Mouse (Mus musculus) kidney, adult 9 months (tissue): ENCODE results near the gene Sctr.

Experiments
- DNase-seq: peaks from one replicate; pipeline ENCODE4 v3.0.0; 2022

The Sctr gene

DNA sequence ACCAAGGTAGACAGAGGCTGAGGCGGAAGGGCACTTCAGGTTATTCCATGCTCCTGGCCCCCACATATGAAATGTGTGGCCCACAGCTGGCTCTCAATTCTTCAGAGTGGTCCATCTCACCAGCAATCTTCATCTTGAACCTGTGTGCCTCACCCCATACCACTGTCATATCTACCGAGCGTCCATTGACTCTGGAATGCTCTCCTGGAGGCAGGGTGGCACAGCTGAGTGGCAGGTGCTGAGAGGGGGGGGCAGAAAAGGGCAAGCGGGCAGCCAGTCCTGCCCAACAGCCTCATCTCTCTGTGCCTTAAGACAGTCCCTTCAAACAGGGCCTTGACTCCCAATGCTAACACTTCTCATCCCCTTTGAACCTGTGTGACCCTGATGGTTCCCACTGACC is 64.4 kb downstream of the Sctr start:
- no peak for DNase-seq

DNA sequence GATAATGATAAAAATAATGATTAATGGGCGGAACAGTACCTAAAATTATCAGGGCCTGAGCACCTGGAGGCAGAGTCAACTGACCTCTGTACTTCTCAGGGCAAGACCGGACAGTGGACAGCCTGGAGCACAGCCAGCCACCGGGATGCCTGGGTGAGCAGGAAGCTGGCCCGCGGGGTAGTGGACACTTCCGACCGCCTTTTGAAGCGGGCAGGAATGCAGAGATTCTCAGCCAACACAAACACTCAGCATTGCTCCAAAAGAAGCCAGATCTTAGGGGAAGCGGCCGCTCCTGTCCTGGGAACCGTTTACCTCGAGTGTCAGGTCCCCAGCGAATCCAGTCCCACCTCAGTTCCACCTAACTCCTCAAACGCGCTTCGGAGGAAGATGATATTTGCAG is 66.2 kb downstream of the Sctr start:
- DNase-seq: peak; percentile 97

DNA sequence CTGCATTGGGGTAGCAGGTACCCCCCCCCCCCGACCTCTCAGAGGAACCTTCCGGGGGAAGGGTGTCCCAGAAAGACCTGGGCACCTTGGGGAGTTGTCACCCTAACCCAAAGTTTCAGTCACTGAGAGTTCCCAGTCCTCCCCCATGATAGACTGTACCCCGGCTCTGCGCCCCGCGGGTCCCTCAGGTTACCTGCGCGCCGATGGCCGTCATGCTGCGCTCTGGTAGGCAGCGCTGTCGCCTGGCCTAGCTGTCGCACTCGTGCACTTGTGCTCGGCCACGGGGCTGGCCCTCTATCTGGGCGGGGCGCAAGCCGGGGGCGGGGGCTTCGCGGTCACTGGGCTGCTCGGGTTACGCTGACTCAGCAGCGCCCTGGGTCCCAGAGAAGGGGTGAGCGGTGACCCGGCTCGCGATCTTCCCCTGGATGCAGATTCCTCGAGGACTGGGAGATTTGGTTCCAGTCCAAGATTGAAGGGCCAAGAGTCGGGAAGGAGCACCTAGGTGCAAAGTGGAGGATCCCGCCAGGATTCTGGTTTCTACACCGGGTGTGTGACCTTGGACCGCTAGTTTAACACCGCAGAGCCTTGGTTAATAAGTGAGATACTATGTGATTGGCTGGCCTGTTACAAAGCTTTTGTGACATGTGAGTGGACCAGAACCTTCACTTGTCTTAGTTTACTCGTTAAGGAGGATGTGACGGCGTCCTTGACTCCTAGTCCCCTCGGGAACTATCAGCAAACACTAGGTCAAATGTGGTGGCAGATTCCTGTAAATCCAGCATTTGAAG is 67.0 kb downstream of the Sctr start, which contains the start of gene Tmem37:
TSS of gene Tmem37 (minus strand) at position 556 of the 788 bp plus-strand sequence.
- DNase-seq: peak; percentile 96

- DNase-seq: no peak
Observed at GRCm38 (mm10) chr1:120074307-120074702, 67.6 kb downstream of the Sctr start.

DNA sequence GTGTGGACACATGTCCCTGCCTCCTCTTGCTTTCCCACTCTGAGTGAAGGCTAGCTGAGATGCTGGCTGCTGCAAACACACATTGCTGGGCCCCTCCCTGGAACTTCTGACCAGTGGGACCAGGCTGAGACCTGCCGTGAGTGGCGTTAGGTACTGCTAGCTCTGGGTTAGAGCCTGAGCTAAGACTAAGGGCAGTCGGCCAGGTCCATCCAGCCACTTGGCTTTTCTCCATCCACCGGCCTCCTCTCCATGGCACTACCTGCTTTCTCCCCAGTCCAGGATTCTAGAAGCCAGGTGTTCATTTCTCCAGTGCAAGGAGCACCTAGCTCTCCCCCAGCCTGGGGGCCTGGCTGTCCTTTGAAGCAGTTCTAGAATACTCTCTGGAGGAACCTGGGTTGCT is 68.2 kb downstream of the Sctr start:
- DNase-seq: peak; percentile 71

- DNase-seq: no peak
Observed at GRCm38 (mm10) chr1:120075507-120075906, 68.8 kb downstream of the Sctr start.

GRCm38 (mm10) chr1:120077746-120078410 is 71.2 kb downstream of the Sctr start:
- DNase-seq: no peak

- no peak for DNase-seq
Observed at GRCm38 (mm10) chr1:120080632-120081031, 73.9 kb downstream of the Sctr start.

DNA sequence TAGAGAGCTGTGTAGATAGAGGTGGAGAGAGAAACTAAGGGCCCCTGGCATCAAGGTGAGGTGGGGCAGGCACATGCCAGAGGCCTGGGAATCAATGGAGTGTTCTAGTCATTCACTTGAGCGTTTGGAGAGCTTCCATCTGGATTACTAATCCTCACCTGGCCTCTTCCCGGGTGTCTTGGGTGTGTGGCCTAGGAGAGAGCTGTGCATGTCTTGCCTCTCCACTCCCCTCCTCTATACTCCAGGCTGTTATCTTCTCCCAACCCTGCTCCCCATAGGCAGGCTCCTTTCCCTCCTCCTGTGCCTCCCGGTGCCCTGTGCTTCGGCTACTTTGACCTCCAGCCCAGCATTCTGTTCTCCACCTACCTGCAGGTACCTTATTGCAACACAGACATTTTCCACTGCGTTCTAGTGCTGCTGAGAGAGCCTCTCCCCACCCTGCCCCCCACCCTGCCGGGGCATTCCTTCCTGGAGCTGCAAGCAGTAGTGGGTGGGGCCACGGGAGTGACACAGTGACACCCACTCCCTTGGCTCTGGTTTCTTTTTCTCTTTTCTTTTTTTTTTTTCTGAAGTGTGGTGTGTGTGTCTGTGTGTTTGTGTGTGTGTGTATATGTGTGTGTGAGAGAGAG is 76.4 kb downstream of the Sctr start:
- no peak for DNase-seq

- no peak for DNase-seq
Observed at GRCm38 (mm10) chr1:120083921-120084517, 77.3 kb downstream of the Sctr start.

- DNase-seq: no peak
Observed at GRCm38 (mm10) chr1:120085696-120086095, 79.0 kb downstream of the Sctr start.

DNA sequence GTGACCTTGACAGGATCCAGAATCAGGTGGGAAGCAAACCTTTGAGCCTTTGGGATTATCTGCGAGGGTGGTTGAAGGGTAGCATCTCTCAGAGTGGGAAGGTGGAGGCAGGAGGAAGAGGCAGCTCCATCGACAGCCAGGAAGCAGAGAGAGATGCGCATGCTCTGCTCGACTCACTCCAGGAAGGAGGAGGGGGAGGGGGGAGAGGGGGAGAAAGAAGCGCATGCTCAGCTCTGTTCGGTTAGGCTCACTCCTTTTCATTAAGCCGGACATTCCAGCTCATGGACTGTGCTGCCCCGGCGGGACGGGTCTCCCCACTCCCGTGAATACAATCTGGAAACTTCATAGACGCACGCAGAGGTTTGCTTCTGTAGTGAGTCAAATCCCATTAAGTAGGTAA is 80.0 kb downstream of the Sctr start:
- no peak for DNase-seq

- DNase-seq: no peak
Observed at GRCm38 (mm10) chr1:120089180-120089579, 82.5 kb downstream of the Sctr start.

DNA sequence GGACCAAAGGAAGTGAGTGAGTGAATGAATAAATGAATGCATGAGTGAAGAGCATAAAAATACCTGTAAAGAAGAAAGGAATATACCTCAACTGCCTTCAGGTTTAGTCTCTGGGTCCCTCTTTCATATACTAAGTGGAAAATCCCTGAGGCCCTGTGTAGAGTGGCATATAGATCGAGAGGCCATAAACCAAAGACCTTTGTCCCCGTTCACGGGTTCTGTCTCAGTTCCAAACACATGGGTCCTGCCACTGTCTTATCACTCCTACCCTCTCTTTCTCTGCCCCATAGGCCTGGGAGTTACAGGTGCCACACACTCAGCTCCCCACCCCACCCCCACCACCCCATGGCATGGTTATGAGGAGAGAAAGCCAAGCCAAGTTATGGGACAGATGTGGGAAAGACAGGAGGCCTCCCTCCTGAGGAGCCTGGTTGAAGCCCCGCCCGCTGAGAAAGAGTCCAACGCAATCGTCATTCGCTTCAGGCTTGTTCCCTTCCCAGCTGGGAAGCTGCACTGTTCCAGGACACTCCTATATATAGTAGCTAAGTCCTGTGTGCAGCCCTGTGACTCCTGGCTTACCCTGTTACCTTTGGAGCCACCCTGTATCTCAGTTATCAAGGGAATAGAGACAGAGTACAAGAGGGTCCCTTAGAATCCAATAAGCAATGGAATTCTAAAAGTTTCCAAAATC is 84.3 kb downstream of the Sctr start:
- no peak for DNase-seq

GRCm38 (mm10) chr1:120093482-120094134 is 86.9 kb downstream of the Sctr start:
- peak; percentile 94 for DNase-seq

GRCm38 (mm10) chr1:120094920-120095319 is 88.2 kb downstream of the Sctr start:
- DNase-seq: no peak

DNA sequence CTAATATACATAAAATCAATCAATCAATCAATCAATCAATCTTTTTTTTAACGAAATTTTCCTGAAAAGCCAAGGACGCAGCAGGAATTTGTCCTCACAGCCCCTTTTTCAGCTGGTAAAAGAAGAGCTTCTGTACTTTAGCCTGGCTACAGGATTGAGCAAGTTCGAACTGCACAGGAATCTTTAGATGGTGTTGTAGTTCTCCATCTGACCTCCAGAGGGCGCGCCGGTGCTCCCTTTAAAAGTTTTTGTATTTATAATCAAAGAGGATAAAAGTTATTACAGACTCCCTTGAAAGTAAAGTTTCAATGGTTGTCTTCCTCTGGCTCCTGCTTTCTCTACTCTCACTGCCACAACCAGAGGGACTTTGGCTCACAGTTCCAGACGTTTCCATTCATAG is 91.6 kb downstream of the Sctr start:
- peak; percentile 89 for DNase-seq

DNA sequence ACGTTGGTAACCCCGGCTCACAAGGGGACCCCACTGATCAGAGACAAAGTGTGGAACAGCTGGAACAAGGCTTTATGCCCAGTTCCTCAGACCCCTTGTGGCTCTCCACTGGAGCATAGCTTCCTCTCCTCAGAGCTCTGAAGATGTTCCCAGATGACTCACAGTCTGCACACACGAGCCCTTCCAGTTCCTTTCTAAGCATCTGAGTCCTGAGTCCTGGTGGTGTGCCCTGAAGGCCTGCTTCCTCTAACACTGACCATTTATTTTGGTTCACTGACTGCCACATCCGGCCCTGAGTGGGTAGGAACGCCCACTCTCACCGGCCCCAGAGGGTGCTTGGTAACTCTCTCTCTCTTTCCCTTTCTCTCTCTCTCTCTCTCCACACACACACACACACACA is 92.8 kb downstream of the Sctr start:
- peak; percentile 40 for DNase-seq

- no peak for DNase-seq
Observed at GRCm38 (mm10) chr1:120100456-120101226, 93.9 kb downstream of the Sctr start.

GRCm38 (mm10) chr1:120101227-120101609 is 94.5 kb downstream of the Sctr start:
- DNase-seq: no peak

- peak; percentile 66 for DNase-seq
Observed at GRCm38 (mm10) chr1:120105556-120105959, 98.9 kb downstream of the Sctr start.
